Mouse (Mus musculus) thymus, adult 2 months (tissue): ENCODE results near the gene Stk10. TPM values are rescaled to one million over a fixed set of nuclear protein-coding genes. Genes with fewer than 3 reads are reported as not detected.

Source experiments
- DNase-seq: peaks from one replicate; pipeline ENCODE4 v3.0.0; 2021
- H3K27ac ChIP-seq: fragments of 200-500 bp; 2 replicates; pipeline ENCODE4 v1.5.1; 2012; ENCODE audit warnings: low read length, control low read depth; ENCODE audit not compliant: control insufficient read depth, insufficient read depth
- H3K27me3 ChIP-seq: fragments of 200-500 bp; 2 replicates; pipeline ENCODE4 v1.6.1; 2012; ENCODE audit warnings: mild to moderate bottlenecking, low read length, moderate library complexity, mixed read lengths; ENCODE audit not compliant: control insufficient read depth, insufficient read depth
- H3K36me3 ChIP-seq: fragments of 200-500 bp; 2 replicates; pipeline ENCODE4 v1.6.1; 2012; ENCODE audit warnings: mild to moderate bottlenecking, low read length, moderate library complexity; ENCODE audit not compliant: control insufficient read depth, insufficient read depth
- H3K4me1 ChIP-seq: fragments of 200-500 bp; replicated peaks from 2 replicates; pipeline ENCODE4 v1.6.1; 2012; ENCODE audit warnings: low read length; ENCODE audit not compliant: control insufficient read depth, insufficient read depth
- H3K4me3 ChIP-seq: fragments of 200-500 bp; 2 replicates; pipeline ENCODE4 v1.5.1; 2012; ENCODE audit warnings: mild to moderate bottlenecking, low read length, control low read depth, moderate library complexity; ENCODE audit not compliant: control insufficient read depth, insufficient read depth
- CTCF ChIP-seq: fragments of 200-500 bp; IDR thresholded peaks from 2 replicates; pipeline ENCODE4 v1.5.1; 2012; ENCODE audit warnings: mild to moderate bottlenecking, control low read depth, low read length, moderate library complexity, borderline replicate concordance; ENCODE audit not compliant: control insufficient read depth, poor library complexity, insufficient read depth; ENCODE audit errors: extremely low read depth
- POLR2A ChIP-seq: fragments of 200-500 bp; IDR thresholded peaks from 2 replicates; pipeline ENCODE4 v1.6.1; 2012; ENCODE audit warnings: mild to moderate bottlenecking, low read length, control low read depth, moderate library complexity; ENCODE audit not compliant: control insufficient read depth, poor library complexity, insufficient read depth; ENCODE audit errors: extremely low read depth
- WGBS: fragments of 180-500 bp; shearing (Covaris S2); methylation state at CpG from one replicate; pipeline ENCODE4 v1.1.7; 2018; 5-methylcytosine and 5-hydroxymethylcytosine counted together
- polyA plus RNA-seq: library from polyadenylated mRNA; depleted of rRNA; stranded (reverse); fragments of >200 nt; gene quantifications from 2 replicates; pipeline ENCODE4 v1.2.3, GENCODE M21; 2012

The Stk10 gene
- polyA plus RNA-seq, 1 experiment, result 50.3 TPM

DNA sequence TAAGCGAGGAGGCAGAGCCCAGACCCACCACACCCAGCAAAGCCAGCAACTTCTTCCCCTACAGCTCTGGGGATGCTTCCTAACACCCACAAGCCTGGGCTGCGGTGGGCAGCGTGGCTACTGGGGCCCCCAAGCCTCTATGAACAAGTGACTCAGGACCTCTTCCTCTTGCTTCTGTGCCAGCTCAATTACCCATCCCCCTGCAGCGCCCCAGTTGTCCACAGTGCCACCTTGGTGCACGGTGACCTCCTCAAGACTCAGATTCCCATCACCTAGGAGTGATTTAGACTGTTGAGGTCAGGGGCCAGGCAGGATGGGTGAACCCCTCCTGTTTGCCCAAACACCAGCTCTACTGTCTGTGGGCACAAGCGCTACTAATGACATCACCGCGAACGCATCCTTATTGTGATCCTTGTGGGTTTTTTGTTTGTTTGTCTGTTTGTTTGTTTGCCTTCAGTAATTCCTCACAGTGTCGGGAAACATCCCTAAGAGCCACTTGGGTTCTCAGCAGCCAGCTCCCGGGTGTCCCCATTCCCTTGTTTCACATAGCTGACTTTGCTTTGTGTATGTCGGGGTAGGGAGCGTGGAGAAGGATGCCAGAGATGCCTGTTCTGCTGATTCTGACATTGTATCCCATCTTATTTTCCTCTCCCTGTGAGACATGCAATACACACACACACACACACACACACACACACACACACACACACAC, 89.5 kb downstream of the Stk10 start:
- H3K4me1 ChIP-seq, result peaks cover 7% of the 10 kb centered on the region
- H3K4me3 ChIP-seq, result no peak overlapping the region
- 94% methylated on average over 13 of the region's 13 CpGs for WGBS
- no peaks in the 10 kb centered on the region for H3K27me3 ChIP-seq
- no peak overlapping the region for H3K27ac ChIP-seq
- no peak for DNase-seq
- TF ChIP-seq CTCF, result no peak
- TF ChIP-seq POLR2A, result no peak
- peaks cover 23% of the 10 kb centered on the region; the same call in 1 of the 2 replicates for H3K36me3 ChIP-seq

DNA sequence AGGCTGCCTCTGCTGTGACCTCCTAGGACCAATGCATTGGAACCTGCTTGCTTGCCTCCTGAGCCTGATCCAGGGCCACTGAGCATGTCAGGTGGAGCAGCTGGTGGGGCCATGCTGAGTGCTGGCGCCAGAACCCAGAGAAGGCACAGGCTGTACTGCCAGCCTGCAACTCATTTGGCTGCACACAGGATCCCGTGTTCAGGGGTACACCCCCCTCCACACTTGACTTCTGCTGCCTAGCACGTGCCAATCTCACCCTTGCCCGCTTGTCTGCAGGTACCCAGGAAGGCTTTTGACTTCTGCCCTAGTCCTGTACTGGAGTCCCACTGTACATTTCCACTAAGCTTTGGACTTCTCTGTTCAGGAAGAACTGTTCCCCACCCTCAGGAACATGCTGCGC, 90.1 kb downstream of the Stk10 start:
- 0 out of 2 replicates have a peak, but pooled peaks cover 18% of the 10 kb centered on the region for H3K36me3 ChIP-seq
- no peak for TF ChIP-seq POLR2A
- TF ChIP-seq CTCF, result no peak
- H3K27ac ChIP-seq, result no peak overlapping the region
- peaks cover 7% of the 10 kb centered on the region for H3K4me1 ChIP-seq
- H3K4me3 ChIP-seq, result no peak overlapping the region
- DNase-seq, result no peak
- H3K27me3 ChIP-seq, result no peaks in the 10 kb centered on the region
- 94% methylated on average over 5 of the region's 5 CpGs for WGBS

DNA sequence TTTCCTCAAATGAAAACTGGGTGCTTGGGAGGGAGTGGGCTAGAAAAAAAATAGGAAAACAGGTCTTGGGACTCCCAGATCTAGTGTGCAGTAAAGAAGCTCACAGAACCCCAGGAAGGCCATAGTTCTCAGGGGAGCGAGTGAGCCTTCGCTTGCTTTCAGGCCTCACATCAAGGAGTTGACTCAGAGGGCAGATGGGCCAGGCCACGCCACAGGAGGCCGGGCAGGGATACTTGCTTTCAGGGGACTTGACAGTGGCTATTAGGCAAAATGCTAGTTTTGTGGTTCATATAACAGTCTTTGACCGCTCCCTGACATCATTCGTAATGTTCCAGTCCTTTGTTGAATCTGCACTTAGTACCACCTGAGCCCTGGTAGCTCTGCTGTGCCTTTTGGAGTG, 90.8 kb downstream of the Stk10 start:
- 98% methylated on average over 6 of the region's 6 CpGs for WGBS
- H3K36me3 ChIP-seq, result 0 out of 2 replicates have a peak, but pooled peaks cover 14% of the 10 kb centered on the region

DNA sequence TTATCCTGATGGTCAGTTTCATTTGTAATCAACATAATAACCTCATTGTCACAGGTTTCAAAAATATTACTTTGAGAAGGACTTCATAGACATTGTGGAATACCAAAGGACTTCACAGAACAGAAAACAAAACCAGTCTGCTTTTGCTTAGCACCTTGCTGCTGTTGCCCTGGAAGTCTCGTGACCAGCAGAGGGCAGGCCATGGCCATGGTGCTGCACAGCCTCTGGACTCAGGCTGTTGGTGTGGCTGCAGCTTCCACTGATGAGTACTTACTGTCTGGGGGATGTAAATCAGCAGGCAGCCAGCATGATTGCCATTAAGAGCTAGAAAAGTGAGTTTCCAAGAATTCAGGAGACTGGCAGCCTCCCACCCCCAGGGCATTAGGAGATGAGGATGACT, 92.6 kb downstream of the Stk10 start:
- DNase-seq, result peak; percentile 67
- WGBS, result 64% methylated on average over 1 of the region's 1 CpGs
- H3K27me3 ChIP-seq, result no peaks in the 10 kb centered on the region
- no peaks in the 10 kb centered on the region for H3K4me1 ChIP-seq
- no peak overlapping the region for H3K4me3 ChIP-seq
- peak; percentile 72; the same call in 1 of the 2 replicates for TF ChIP-seq CTCF
- TF ChIP-seq POLR2A, result no peak
- H3K36me3 ChIP-seq, result 0 out of 2 replicates have a peak, but pooled peaks cover 11% of the 10 kb centered on the region
- no peak overlapping the region for H3K27ac ChIP-seq

More for the DNA sequence above, 90.8 kb downstream of the Stk10 start:
- no peak overlapping the region for H3K4me3 ChIP-seq
- no peaks in the 10 kb centered on the region for H3K27me3 ChIP-seq
- TF ChIP-seq POLR2A (no peak), CTCF (no peak)
- peaks cover 6% of the 10 kb centered on the region for H3K4me1 ChIP-seq
- H3K27ac ChIP-seq, result no peak overlapping the region
- DNase-seq, result no peak

DNA sequence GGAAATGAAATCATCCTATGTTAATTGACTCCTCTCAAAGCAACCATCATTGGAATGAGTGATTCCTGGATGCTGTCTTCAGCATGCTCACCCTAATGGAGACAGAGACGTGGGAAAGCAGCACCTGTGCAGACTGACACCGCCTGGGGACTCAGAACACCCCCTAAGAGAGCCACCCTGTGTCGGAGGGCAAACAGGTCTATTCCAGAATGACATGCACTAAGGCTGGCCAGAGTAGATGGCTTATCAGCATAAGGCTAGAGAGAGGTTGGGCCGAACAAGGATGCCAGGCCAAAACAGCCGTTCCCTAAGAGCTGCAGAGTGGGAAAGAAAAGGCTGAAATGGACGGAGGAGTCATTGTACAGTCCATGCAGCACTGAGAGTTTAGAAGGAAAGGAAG, 93.0 kb downstream of the Stk10 start:
- no peak overlapping the region for H3K4me3 ChIP-seq
- no peaks in the 10 kb centered on the region for H3K27me3 ChIP-seq
- H3K27ac ChIP-seq, result no peak overlapping the region
- 94% methylated on average over 6 of the region's 6 CpGs for WGBS
- no peak for DNase-seq
- 0 out of 2 replicates have a peak, but pooled peaks cover 9% of the 10 kb centered on the region for H3K36me3 ChIP-seq
- TF ChIP-seq CTCF, result no peak
- no peak for TF ChIP-seq POLR2A
- no peaks in the 10 kb centered on the region for H3K4me1 ChIP-seq

DNA sequence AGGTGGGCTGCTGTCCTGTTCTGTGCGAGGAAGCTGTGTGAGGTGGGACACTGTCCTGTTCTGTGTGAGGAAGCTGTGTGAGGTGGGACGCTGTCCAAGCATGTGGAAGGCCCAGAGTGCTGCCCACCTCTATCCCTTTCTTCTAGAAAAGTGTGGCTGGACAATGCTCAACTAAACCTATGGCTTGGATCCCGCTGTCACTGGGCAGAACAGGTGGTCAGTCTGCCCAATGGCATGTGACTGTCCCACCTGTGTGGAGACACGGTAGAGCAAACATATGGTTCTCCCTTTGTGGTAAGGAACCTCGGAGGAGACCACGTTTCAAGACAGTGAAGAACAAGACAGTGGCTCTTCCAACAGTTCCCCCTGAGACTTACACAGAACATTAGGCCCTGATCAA, 94.8 kb downstream of the Stk10 start:
- H3K36me3 ChIP-seq, result 0 out of 2 replicates have a peak, but pooled peaks cover 4% of the 10 kb centered on the region
- no peaks in the 10 kb centered on the region for H3K27me3 ChIP-seq
- TF ChIP-seq POLR2A (no peak), CTCF (no peak)
- H3K4me1 ChIP-seq, result no peaks in the 10 kb centered on the region
- no peak overlapping the region for H3K27ac ChIP-seq
- no peak for DNase-seq
- H3K4me3 ChIP-seq, result no peak overlapping the region
- 40% methylated on average over 6 of the region's 6 CpGs for WGBS
